Mouse (Mus musculus) cerebellum, adult 2 months (tissue): Measurements from ENCODE around the gene Sema3d.

Experiments used
- CTCF ChIP-seq: fragments of 200-500 bp; IDR thresholded peaks from 2 replicates; pipeline ENCODE4 v1.5.1; 2011; ENCODE audit warnings: low read depth, mild to moderate bottlenecking, control low read depth, low read length, moderate library complexity, borderline replicate concordance; ENCODE audit not compliant: insufficient read depth
- POLR2A ChIP-seq: fragments of 200-500 bp; IDR thresholded peaks from 2 replicates; pipeline ENCODE4 v1.6.1; 2011; ENCODE audit warnings: low read length, control low read depth, borderline replicate concordance; ENCODE audit not compliant: insufficient read depth

DNA sequence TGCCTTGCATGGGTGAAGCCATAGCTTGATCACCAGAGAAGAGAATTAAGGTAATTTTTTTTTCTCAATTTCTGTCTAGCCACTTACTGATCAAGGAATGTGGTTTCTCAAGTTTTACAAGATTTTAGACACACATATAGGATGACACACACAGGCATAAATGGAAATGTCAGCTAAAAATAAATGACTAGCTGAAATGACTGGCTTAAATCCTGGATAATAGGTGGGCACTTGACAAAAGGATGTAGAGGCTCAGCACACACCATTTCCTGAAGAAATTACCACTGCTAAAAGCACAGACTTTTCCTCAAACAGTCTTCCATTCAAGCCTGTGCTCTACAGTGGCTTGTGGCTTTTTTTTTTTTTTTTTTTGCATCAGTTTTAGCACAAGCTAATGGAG lies 21.0 kb downstream of the Sema3d start:
- no peak for TF ChIP-seq POLR2A
- TF ChIP-seq CTCF = no peak
